Mouse (Mus musculus) brain, embryonic 14.5 days (tissue): Measurements from ENCODE around the gene Sumf1.

Experiments
- CTCF ChIP-seq: fragments of 200-500 bp; IDR thresholded peaks from 2 replicates; pipeline ENCODE4 v1.5.1; 2012; ENCODE audit warnings: inconsistent platforms, mild to moderate bottlenecking, moderate library complexity, borderline replicate concordance; ENCODE audit not compliant: insufficient read depth, insufficient read length; ENCODE audit errors: extremely low read depth
- POLR2A ChIP-seq: fragments of 200-500 bp; IDR thresholded peaks from 2 replicates; pipeline ENCODE4 v1.6.1; 2012; ENCODE audit warnings: mild to moderate bottlenecking, inconsistent platforms, borderline replicate concordance; ENCODE audit not compliant: poor library complexity, insufficient read depth, insufficient read length, severe bottlenecking; ENCODE audit errors: extremely low read depth

- TF ChIP-seq CTCF: no peak
- TF ChIP-seq POLR2A: no peak
Measured at GRCm38 (mm10) chr6:108226230-108226629, 40.8 kb upstream of the Sumf1 start.
